Mouse (Mus musculus) hindbrain, postnatal 0 days (tissue): ENCODE data around the gene 1700001C02Rik. TPM values are rescaled to one million over a fixed set of nuclear protein-coding genes. Genes with fewer than 3 reads are reported as not detected.
A peak's percentile ranks its signal among the peaks of the same experiment; 100 is the strongest.

ENCODE experiments used
- ATAC-seq: fragments of 200-750 bp; cut with Nextera tagmentation; 2 replicates; pipeline ENCODE4 v1.8.0; 2017; ENCODE audit warnings: mild to moderate bottlenecking, moderate TSS enrichment, moderate library complexity
- DNase-seq: peaks from one replicate; pipeline ENCODE4 v3.0.0-alpha.2; 2015; ENCODE audit warnings: low spot score
- H3K27ac ChIP-seq: fragments of 300-500 bp; sonication (generic); 2 replicates; pipeline ENCODE4 v1.5.1; 2014; ENCODE audit warnings: mild to moderate bottlenecking
- H3K27me3 ChIP-seq: fragments of 300-500 bp; sonication (generic); 2 replicates; pipeline ENCODE4 v1.6.1; 2014; ENCODE audit warnings: low read length, mixed read lengths; ENCODE audit not compliant: insufficient read depth
- H3K36me3 ChIP-seq: fragments of 300-500 bp; sonication (generic); 2 replicates; pipeline ENCODE4 v1.6.1; 2014; ENCODE audit warnings: low read length, mixed read lengths; ENCODE audit not compliant: insufficient read depth
- H3K4me1 ChIP-seq: fragments of 300-500 bp; sonication (generic); 2 replicates; pipeline ENCODE4 v1.6.1; 2014; ENCODE audit warnings: antibody characterized with exemption, low read length, mixed read lengths; ENCODE audit not compliant: insufficient read depth
- H3K4me2 ChIP-seq: fragments of 300-500 bp; sonication (generic); 2 replicates; pipeline ENCODE4 v1.6.1; 2014; ENCODE audit warnings: low read depth, mild to moderate bottlenecking, low read length, moderate library complexity, mixed read lengths
- H3K4me3 ChIP-seq: fragments of 300-500 bp; sonication (generic); 2 replicates; pipeline ENCODE4 v1.5.1; 2014; ENCODE audit warnings: low read length
- H3K9ac ChIP-seq: fragments of 300-500 bp; sonication (generic); replicated peaks from 2 replicates; pipeline ENCODE4 v1.6.1; 2014; ENCODE audit warnings: mild to moderate bottlenecking, low read length, moderate library complexity, mixed read lengths
- H3K9me3 ChIP-seq: fragments of 300-500 bp; sonication (generic); 2 replicates; pipeline ENCODE4 v1.6.1; 2016; ENCODE audit warnings: low read length, mixed read lengths
- CTCF ChIP-seq: IDR thresholded peaks from 2 replicates; pipeline ENCODE4 v1.5.1; 2016; ENCODE audit warnings: antibody characterized with exemption, control low read depth, low read depth
- WGBS: fragments of 180-500 bp; shearing (Covaris S2); extraction: QIAGEN DNeasy Blood & Tissue Kit; methylation state at CpG from one replicate; pipeline ENCODE4 v1.1.7; 2014; 5-methylcytosine and 5-hydroxymethylcytosine counted together
- polyA plus RNA-seq: library from polyadenylated mRNA; unstranded; fragments of >200 nt; fragmentation: Nextera tagmentation; extraction: Ambion mirVana; gene quantifications from 2 replicates; pipeline ENCODE4 v1.2.1, GENCODE M21; 2015
- total RNA-seq: library from RNA; depleted of rRNA; stranded (reverse); fragments of >200 nt; gene quantifications from 2 replicates; pipeline ENCODE4 v1.2.3, GENCODE M21; 2014; rRNA removed

1700001C02Rik gene
- 0.72 TPM in 1 of 2 replicates, not detected in the other for total RNA-seq
- 3.4 and 4.0 TPM in 2 replicates for polyA plus RNA-seq

DNA sequence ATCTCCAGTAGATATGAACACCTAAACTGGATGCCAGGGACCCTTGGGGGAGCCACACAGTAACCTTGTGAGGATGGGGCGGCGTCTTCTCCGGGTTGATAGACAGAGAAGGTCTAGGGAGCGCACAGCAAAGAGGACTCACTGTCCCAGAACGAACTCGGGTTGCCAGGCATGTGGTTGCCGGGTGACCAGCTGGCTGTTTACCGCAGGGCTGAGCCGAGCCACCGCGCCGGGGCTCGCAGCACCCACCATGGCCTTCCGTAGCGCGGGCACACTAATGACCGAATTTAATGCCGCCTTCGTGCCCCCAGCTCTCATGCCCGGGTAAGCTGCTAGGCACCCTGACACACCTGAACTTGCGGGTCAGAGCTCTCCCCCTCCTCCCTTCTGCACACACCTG is at the start of gene 1700001C02Rik:
1700001C02Rik (plus strand) TSS at position 187 of the 400 bp plus-strand sequence.
- no peak for TF ChIP-seq CTCF
- Histone ChIP-seq H3K9me3 (no peaks in the 10 kb centered on the region), H3K36me3 (no peaks in the 10 kb centered on the region), H3K4me2 (peak within 1 kb of the TSS; percentile 56), H3K9ac (0 out of 2 replicates have a peak within 1 kb of the TSS, but pooled peaks have one; percentile 3), H3K4me3 (peak within 1 kb of the TSS; percentile 26), H3K27me3 (no peaks in the 10 kb centered on the region), H3K4me1 (peaks cover 20% of the 10 kb centered on the region), H3K27ac (no peak within 1 kb of the TSS)
- peak; percentile 59 for DNase-seq
- WGBS = 8% methylated on average over 21 of the region's 21 CpGs
- peak; percentile 68 for ATAC-seq

DNA sequence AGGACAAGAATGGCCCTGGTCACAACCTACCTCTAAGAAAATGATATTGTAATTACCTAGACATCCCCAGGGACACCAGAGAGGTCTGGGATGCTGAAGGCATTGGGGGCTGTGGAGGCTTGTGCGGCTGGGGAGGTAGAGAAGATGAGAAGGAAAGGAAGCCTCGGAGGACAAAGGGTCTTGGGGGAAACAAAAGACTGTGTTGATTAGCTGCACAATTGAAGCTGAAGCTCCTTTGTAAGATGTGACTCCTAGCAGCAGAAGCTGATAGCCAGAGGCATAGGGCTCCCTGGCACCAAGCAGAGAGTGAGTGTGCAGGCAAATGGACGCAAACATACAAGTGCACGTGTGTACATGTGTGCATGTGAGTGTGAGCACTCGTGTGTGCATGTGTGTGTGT is 49.2 kb upstream of the 1700001C02Rik start:
- DNase-seq (no peak), ATAC-seq (0 out of 2 replicates have a peak, but pooled peaks have one; percentile 29)
- Histone ChIP-seq H3K27me3 (no peaks in the 10 kb centered on the region), H3K9ac (no peak overlapping the region), H3K4me2 (no peak overlapping the region), H3K4me3 (no peak overlapping the region), H3K4me1 (no peaks in the 10 kb centered on the region), H3K9me3 (no peaks in the 10 kb centered on the region), H3K27ac (no peak overlapping the region), H3K36me3 (no peaks in the 10 kb centered on the region)
- no peak for TF ChIP-seq CTCF
- 15% methylated on average over 5 of the region's 5 CpGs for WGBS

DNA sequence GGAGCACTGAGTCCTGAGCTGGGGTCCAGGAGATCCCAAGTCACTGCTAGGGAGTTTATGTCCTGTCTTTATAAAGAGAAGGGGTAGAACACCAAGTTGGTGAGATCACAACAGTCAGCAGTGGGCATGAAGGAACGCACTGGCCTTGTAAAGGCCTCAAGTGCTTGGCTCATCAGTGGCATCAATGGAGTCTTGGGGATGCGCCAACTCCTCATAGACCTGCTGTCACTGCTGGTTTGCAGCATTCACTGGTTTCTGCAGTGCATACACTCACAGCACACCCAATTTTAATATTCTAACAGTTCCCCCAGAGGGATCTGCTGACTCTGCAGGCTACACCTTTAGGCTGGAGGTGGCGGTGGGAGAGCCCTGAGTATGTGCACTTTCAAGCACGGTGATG is 42.7 kb upstream of the 1700001C02Rik start:
- H3K27ac ChIP-seq = no peak overlapping the region
- H3K27me3 ChIP-seq = no peaks in the 10 kb centered on the region
- H3K4me3 ChIP-seq = no peak overlapping the region
- DNase-seq (peak; percentile 24), ATAC-seq (peak; percentile 42)
- no peak overlapping the region for H3K9ac ChIP-seq
- no peaks in the 10 kb centered on the region for H3K9me3 ChIP-seq
- WGBS = 67% methylated on average over 4 of the region's 4 CpGs
- H3K36me3 ChIP-seq = no peaks in the 10 kb centered on the region
- no peak for TF ChIP-seq CTCF
- H3K4me1 ChIP-seq = 0 out of 2 replicates have a peak, but pooled peaks cover 7% of the 10 kb centered on the region
- H3K4me2 ChIP-seq = no peak overlapping the region

DNA sequence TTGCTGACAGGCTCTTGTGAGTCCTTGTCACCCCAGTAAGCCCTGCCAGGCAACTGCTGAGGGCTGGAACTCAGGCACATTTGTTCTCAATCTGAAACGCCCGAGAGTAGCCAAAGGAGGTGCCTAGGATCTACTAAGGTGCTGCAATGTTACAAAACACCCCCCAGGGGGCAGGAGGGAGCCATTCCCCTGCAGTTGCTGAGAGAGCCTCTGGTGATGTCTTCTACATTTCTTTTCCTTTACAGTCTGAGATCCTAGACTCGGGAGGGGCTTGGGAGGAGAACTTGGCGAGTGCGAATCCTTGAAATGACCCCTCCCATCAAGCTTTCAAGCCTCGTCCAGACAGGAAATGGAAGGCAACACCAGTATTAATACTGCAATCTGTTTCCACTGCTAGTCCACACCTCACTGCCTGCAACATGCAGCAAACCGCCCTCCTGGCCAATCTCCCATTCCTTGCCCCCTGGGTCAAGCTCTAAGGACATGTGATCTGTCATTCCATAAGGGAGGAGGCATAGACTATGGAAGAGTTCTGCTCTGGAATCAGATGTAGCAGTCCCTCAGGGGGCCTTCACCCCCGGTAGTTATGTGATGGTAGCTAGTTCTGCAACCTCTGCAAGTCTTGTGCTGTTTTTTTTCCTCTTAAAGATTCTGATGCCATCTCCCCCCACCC is 42.1 kb upstream of the 1700001C02Rik start:
- no peaks in the 10 kb centered on the region for H3K9me3 ChIP-seq
- DNase-seq (peak; percentile 79), ATAC-seq (peak; percentile 83)
- WGBS = 26% methylated on average over 8 of the region's 8 CpGs
- H3K4me1 ChIP-seq = 0 out of 2 replicates have a peak, but pooled peaks cover 7% of the 10 kb centered on the region
- H3K27me3 ChIP-seq = no peaks in the 10 kb centered on the region
- no peak overlapping the region for H3K27ac ChIP-seq
- peak; percentile 81 for TF ChIP-seq CTCF
- H3K4me2 ChIP-seq = no peak overlapping the region
- H3K4me3 ChIP-seq = no peak overlapping the region
- no peaks in the 10 kb centered on the region for H3K36me3 ChIP-seq
- no peak overlapping the region for H3K9ac ChIP-seq

DNA sequence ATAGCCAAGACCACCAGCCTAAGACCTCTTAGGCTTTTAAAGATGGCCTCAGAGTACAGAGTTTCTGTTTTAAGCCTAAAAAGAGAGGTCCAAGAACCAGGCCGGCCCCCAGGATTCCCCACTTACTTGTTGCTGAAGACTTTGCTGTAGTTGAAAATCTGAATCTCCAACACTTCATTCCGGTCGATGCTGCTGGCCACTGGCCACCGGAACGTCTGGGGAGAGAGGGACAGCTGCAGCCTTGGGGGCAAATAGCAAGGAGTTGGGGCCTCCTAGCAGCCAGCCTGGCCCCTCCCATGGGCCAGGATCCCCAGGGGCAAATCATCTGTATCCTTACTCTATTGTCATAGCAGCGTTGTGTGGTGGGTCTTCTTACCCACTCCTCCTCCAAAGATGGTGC is 38.4 kb upstream of the 1700001C02Rik start:
- Histone ChIP-seq H3K36me3 (no peaks in the 10 kb centered on the region), H3K27ac (no peak overlapping the region), H3K4me1 (0 out of 2 replicates have a peak, but pooled peaks cover 7% of the 10 kb centered on the region), H3K4me2 (no peak overlapping the region), H3K9ac (no peak overlapping the region), H3K9me3 (no peaks in the 10 kb centered on the region), H3K4me3 (no peak overlapping the region), H3K27me3 (no peaks in the 10 kb centered on the region)
- 84% methylated on average over 6 of the region's 6 CpGs for WGBS
- TF ChIP-seq CTCF = no peak
- DNase-seq (no peak), ATAC-seq (no peak)

DNA sequence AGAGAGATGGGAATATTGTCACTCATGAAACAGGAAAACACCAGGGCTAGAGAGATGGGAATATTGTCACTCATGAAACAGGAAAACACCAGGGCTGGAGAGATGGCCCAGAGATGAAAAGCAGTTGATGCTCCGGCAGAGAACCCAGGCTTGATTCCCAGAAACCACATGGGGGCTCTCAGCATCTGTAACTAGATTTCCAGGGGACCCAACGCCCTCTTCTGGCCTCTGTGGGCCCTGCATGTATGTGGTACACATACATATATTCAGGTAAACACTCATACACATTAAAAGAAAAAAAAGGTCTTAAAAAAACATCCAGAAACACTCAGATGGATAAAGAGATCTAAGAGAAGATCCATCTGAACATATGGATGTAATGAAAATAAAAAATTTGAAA is 26.9 kb upstream of the 1700001C02Rik start:
- ATAC-seq (no peak), DNase-seq (no peak)
- Histone ChIP-seq H3K9me3 (no peaks in the 10 kb centered on the region), H3K9ac (no peak overlapping the region), H3K4me3 (no peak overlapping the region), H3K4me1 (no peaks in the 10 kb centered on the region), H3K27ac (no peak overlapping the region), H3K36me3 (no peaks in the 10 kb centered on the region), H3K27me3 (no peaks in the 10 kb centered on the region), H3K4me2 (no peak overlapping the region)
- no peak for TF ChIP-seq CTCF
- WGBS = 43% methylated on average over 2 of the region's 2 CpGs

DNA sequence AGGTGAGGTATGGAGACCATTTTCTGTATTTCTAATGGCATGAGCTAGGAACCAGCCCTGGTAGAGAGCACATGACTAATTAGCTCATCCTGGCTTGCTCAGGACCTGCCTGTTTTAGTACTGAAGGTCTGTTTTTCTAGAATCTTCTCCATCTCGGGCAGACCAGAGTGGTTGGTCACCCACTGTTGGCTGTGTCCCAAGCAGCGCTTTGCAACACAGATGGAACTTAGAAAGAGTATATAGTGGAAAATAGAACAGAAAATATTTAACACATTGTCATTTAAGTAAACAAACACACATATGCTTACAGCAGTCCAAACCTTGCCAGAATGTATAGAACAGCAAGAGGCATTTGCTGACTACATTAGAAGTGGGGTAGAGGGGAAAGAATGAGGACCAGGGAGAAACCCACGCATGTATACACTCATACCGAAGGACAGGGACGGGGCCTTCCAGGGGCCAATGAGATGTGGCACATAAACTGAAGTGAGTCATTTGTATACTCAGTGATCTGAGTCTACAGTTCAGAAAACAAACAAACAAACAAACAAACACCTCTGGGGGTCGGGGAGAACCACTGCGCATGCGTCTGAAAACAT is 25.4 kb upstream of the 1700001C02Rik start:
- 88% methylated on average over 8 of the region's 8 CpGs for WGBS

More for the DNA sequence above, 25.4 kb upstream of the 1700001C02Rik start:
- Histone ChIP-seq H3K27ac (no peak overlapping the region), H3K9ac (no peak overlapping the region), H3K4me1 (no peaks in the 10 kb centered on the region), H3K36me3 (no peaks in the 10 kb centered on the region), H3K4me3 (no peak overlapping the region), H3K4me2 (no peak overlapping the region), H3K9me3 (no peaks in the 10 kb centered on the region), H3K27me3 (no peaks in the 10 kb centered on the region)
- DNase-seq (no peak), ATAC-seq (no peak)
- no peak for TF ChIP-seq CTCF
